Mouse (Mus musculus) thymus, postnatal 14 days (tissue): ENCODE results near the gene Tspan15.

Experiments used
- DNase-seq: peaks from one replicate; pipeline ENCODE4 v3.0.0; 2021

Tspan15 gene

GRCm38 (mm10) chr10:62230708-62231394, at the start of gene Tspan15:
Gene Tspan15 (minus strand): TSS chr10:62231251.
- DNase-seq, result peak; percentile 84

DNA sequence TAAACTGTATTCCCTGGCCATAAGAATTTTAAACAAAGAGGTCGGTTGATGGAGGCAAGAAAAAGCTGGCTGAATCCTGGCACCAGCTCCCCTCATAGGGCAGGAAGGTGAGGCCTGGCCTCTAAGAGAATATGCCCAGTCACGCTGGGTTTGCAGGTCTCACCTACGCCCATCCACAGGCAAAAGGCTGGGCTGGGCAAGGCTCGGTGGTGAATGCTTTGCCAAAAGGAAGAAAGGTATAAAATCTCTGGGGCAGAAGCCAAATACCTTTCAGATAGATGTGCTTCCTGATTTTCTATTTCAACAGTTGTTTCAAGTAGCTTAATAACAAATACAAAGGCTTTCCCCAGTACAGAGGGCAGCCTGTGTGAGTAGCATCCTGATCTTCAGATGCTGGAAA, 48.6 kb upstream of the Tspan15 start:
- no peak for DNase-seq

DNA sequence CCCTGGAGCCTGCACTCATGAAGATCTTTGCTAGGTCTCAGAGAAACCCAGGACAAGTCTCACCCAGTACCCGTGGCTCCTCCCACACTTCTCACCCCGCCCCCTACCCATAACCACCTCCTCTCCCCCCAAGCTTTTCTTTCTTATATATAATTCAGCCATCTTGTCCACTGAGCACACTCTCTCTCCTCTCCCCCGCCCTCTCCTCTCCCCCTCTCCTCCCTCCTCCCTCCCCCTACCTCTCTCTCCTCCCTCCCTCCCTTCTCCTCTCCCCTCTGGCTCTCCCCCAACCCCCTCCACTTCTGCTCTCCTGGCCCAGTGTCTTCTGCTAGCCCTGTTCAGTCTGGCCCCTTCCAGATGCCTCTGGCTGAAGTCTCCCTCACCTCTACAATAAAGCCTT, 48.0 kb upstream of the Tspan15 start:
- DNase-seq, result no peak

GRCm38 (mm10) chr10:62277499-62278293, 46.6 kb upstream of the Tspan15 start:
- DNase-seq, result no peak

DNA sequence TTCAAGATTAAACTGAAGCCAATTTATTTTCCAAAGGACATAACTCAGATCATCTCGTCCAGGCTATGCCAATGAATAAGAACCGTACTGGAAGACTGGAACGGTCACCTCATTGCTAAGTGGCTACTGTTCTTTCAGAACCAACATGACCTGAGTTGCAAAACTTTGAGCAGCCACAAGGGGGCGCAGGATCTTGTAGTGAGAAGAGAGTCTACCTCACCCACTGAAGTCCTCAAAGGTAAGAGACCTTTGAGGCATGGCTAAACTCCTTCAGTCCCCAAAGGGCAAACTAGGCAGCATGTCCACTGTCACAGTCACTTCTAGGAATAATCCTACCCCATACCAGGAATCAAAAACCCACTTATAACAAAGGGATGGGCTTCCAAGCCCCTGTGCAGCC, 44.2 kb upstream of the Tspan15 start:
- DNase-seq, result peak; percentile 86

- no peak for DNase-seq
Observed at GRCm38 (mm10) chr10:62269278-62269677, 38.2 kb upstream of the Tspan15 start.

DNA sequence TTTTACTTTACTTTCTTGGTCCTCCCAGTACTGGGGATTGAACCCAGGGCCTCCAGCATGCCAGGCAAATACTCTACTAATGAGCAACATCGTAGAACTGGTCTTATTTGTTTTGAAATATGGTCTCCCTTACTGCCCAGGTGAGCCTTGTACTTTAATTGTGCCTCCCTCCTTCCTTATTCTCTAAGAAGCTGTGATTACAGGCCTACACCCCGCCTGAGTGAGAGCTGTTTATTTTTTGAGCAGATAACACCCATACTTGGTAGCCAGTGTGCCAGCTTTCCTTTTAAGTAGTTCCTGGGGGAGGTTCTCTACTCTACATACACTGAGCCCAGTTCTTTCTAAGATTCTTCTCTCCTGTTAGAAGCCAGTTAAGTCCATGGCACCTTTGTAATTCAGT, 33.2 kb upstream of the Tspan15 start:
- no peak for DNase-seq

GRCm38 (mm10) chr10:62261115-62261886, 30.2 kb upstream of the Tspan15 start:
- peak; percentile 85 for DNase-seq

- DNase-seq, result no peak
Observed at GRCm38 (mm10) chr10:62258298-62258697, 27.2 kb upstream of the Tspan15 start.

GRCm38 (mm10) chr10:62252496-62253235, 21.6 kb upstream of the Tspan15 start:
- DNase-seq, result no peak

- DNase-seq, result no peak
Observed at GRCm38 (mm10) chr10:62252000-62252488, 21.0 kb upstream of the Tspan15 start, which contains the start of gene Tacr2. Gene Tacr2 (plus strand): TSS chr10:62252438.

DNA sequence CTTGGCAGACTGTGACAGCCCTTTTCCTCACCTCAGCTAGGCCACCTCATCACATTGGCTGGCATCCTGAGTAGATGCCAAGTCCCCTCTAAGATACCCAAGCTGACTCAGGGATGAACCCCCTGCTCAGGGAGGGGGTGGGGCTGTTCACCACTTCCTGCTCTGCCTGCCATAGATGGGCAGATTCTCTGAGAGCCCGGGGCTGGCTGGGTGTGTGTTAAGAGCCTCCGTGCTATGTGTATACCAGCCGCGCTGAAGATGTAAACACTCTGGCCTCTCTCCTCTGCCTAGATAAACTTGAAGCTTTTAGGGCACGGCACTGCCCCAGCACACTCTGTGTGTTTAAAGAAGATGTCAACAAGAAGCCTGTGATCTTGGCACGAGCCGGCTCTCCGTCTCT, 16.8 kb upstream of the Tspan15 start:
- peak; percentile 80 for DNase-seq

- DNase-seq, result no peak
Observed at GRCm38 (mm10) chr10:62247156-62247555, 16.1 kb upstream of the Tspan15 start.

- DNase-seq, result no peak
Observed at GRCm38 (mm10) chr10:62244067-62244466, 13.0 kb upstream of the Tspan15 start.

GRCm38 (mm10) chr10:62242896-62243295, 11.8 kb upstream of the Tspan15 start:
- peak; percentile 73 for DNase-seq

GRCm38 (mm10) chr10:62242358-62242757, 11.3 kb upstream of the Tspan15 start:
- DNase-seq, result peak; percentile 41

GRCm38 (mm10) chr10:62239270-62239669, 8.2 kb upstream of the Tspan15 start:
- DNase-seq, result no peak

DNA sequence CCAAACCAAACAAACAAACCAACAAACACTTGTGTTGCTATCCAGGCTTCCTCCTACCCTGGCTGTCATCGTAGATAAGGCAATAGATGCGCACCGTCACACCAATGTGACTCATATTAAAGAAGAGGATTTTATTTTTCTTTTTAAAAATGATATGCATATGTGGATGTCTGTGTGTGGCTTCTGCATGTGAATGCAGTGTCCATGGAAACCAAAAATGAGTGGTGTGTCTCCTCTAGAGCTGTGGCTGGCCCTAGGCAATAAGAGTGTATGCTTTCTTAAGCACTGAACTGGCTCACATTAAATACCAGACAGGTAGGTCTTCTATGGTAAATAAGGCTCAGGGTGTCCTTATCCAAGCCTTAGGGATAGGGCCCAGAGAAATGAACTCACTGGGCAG, 7.6 kb upstream of the Tspan15 start:
- DNase-seq, result no peak

- no peak for DNase-seq
Observed at GRCm38 (mm10) chr10:62237205-62237604, 6.2 kb upstream of the Tspan15 start.

GRCm38 (mm10) chr10:62236165-62236564, 5.1 kb upstream of the Tspan15 start:
- DNase-seq, result no peak

- DNase-seq, result no peak
Observed at GRCm38 (mm10) chr10:62231811-62232210, 760 bp upstream of the Tspan15 start.

GRCm38 (mm10) chr10:62231395-62231732, 313 bp upstream of the Tspan15 start:
- no peak for DNase-seq

DNA sequence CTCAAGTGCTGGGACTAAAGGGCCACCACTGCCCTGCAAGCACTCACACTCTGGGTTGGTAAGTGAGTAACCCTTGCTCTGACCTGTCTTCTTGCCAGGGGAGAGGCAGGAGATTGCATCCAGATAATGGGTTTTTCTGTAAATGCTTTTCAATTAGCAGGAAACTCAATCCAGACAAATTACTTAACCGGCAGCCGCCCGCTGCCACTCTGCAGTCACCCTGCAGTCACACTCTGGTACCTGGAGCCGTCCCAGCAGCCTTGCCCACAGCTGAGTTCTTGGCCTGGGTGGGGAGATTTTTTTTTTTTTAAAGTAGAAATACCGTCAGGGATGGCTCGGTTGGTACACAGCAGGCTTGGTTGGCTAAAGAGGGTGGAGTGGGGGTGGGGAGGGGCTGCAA, 2.9 kb downstream of the Tspan15 start:
- no peak for DNase-seq
